Mouse (Mus musculus): ENCODE data around the gene Fat3.

Gene Fat3

DNA sequence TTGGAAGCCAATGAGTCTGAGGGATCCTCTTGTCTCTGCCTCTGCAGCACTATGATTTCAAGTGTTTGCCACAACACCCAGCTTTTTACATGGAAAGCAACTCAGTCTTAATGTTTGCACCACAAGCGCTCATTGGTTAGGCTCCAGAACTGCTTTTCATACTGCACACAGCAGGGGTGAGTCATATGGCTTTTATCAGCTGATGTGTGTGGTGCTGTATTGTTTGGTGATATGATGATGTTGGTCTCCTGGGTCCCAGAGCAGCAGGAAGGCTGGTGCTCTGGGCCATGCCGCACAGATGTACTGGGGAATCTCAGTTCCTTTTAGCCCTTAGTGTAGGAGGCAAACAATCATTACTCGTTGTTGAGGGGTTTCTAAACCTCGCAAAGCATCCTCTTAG is 190.8 kb downstream of the Fat3 start:
- DNase-seq (ENCODE audit: low spot score), result no peak

DNA sequence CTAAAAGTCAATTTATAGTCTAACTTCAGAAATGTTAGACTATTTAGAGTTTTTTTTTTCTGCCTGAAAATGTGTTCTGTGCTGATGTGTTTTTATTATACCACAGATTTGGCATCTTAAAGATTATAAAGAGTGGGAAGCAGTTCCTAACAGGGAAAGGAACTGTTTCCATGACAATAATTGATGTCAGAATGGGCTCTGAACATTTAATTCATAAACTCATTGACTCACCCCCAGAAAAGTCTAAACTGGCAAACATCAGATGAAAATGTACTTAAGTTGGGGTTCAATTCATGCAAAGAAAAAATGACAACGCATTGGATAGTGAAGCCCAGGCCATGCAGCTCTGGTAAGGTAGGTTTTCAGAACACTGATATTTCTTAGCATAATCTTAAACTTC is 193.3 kb downstream of the Fat3 start:
- DNase-seq (ENCODE audit: low spot score), result no peak

DNA sequence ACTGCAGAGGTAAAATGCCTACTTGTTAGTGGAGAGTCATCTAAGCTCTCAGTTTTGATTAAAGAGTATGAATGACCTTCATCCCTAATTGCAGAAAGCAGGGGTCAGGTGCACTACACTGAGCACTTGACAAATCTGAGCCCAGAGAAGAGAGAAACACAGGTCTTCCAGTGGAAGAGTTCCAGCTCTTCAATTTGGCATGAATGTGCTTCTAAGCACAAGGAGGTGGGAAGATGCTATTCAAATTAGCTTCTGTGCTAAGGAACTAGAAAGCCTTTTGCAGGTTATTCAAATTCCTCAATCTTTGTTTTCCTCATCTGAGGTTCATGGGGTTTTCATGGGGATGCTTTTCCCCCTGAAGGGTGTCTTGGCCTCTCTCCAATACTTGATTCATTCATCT is 194.9 kb downstream of the Fat3 start:
- no peak for DNase-seq (ENCODE audit: low spot score)

DNA sequence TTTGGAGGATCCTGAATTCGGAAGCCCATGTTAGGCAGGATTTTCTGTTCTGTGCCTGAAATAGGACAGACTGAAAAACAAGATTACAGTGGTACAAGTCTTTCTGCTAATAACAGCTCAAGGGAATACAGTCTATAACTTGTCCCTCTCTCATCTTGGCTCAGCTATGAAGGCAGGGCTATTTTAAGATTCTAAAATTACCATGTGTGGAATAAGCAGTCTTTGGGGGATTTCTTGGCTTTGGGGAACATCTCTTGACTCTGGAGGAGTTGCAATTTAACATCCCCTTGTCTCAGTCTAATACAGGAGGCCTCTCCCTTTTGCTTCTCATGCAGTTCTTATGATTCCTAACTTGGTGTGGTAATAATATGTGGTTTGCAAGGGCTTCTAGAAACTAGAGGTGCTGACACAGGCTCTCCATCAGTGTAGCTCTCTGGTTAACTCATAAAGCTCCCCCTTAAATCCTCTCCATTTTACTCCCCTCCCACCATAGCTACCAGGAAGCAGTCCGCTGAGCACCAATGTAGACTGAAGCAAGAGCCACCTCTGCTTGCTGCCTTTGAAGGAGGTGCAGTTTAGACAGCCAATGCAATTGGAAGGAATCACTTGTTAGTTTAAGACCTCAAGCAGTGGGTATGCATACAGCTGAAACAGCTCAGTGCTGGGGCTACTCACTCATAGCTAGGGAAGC is 195.5 kb downstream of the Fat3 start:
- no peak for DNase-seq (ENCODE audit: low spot score)

DNA sequence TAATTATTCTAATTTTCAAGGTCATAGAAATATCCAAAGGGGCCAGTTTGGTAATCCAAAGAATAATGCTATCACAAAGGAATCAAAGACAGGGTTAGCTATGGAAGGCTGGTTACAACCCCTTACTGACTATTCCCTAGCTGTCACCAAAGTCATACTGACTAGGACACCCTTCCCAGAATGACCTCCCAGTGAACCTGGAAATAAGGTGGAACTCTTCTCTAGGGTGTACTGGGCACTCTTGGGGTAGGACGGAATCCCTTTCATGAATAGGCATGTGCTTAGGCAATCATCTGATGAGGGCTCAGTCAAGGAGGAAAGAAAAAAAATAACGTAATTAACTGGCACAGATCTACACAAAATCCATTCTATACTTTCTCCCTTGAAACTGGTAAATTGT is 196.1 kb downstream of the Fat3 start:
- no peak for DNase-seq (ENCODE audit: low spot score)

DNA sequence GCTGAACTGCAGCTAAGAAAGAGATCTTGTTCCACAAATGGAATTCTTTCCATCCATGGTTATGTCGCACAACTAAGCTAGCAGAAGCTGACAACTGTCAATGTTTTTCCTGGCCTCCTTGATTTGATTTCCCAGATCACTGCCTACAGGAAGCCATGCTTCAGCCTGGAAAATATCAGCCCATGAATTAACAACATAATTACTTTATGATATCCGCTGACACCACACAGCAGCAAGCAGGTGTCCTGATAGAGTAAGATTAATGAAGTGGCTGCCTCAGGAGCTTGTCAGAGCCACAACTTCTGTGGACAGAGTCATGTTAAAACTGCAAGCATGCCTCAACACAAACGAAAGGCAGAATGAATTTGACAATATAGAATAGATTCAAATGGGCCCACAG is 198.6 kb downstream of the Fat3 start:
- DNase-seq (ENCODE audit: low spot score), result no peak

DNA sequence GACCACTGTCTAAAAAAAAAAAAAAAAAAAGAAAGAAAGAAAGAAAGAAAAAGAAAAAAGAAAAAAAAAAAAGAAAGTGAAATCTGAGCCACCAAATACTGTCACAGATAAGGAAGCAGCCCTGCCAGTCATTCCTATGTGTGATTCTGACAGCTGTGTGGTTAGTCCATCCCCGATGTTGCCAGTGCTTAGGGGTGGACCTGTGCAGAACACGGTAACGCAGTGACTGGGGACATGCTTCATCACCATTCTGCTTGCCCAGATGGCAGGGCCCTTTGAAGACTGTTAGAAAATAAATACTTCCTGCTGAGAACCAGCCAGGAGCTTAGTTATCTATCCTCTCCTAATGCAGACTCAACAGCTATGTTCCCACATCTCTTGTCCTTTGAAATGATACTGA is 203.2 kb downstream of the Fat3 start:
- DNase-seq (ENCODE audit: low spot score), result no peak

DNA sequence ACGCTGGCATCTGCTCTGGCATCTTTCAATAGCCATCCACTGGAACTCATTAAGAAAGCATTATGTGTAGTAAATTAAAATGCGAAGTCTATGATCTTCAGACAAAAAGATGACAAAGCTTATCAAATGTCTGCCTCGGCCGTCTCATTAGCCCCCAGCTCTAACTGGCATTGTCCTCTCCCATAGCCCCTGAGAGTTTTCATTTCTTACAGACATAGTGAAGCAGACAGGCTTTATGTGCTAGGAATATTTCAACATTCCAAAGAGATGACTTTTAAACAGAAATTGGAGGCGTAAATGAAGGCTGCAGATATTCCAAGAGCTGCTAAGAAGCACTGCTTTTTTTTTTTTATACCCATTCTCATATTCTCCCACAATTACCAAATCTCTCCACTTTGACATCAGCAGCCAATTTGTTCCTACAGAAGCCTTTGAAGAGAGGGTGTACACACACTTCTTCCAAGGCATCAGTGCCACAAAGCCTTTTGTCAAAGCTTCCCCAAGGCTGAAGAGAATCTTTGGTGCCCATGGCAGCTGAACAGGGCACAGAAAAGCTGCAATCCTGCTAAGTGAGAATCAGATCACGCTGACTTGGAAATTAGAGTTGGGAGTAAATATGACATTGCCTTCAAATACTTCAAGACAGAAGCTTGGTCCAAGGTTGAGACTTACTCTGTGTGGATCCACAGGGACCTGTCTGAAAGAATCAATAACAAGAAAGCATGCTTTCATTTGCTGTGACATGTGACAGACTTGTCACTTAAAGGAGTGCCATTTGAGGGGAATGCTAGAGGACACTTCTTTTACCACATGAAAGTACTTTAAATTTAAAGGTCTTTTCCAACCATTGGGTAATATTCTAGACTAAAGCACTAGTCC is 206.9 kb downstream of the Fat3 start:
- no peak for DNase-seq (ENCODE audit: low spot score)

DNA sequence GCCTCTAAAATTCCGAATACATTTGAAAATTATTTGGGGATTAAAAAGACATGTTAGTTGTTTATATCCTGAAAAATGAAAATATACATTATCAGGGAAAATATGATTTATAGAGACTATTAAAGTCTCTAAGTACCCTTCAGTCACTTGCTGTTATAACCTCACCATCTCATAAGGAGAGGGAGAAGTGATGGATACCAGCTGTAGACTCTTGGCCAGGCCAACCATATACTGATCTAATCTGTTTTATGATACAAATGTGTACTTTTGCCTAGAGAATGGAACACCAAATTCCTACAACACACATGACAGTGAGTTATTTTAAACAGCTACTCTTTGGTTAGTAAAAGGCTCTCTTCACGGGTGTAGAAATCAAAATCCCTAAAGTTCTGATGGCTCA is 208.6 kb downstream of the Fat3 start:
- no peak for DNase-seq (ENCODE audit: low spot score)

DNA sequence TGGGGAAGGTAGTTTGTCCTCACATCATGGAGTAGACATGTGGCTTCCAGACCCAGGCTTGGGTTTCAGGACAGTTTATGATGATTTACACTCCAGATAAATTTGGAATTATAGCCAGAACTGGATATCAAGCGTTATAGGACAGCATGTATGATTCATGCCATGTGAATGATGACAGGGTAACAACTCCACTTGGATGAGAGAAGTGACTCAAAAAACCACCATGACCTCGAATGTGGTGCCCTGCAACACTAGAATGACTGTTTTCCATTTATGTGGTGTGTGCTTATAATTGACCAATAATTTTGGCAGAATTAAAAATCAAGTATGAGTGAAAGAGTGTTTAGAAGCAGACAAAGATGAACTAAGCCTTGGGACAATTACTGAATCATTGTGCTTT is 210.2 kb downstream of the Fat3 start:
- DNase-seq (ENCODE audit: low spot score), result no peak

DNA sequence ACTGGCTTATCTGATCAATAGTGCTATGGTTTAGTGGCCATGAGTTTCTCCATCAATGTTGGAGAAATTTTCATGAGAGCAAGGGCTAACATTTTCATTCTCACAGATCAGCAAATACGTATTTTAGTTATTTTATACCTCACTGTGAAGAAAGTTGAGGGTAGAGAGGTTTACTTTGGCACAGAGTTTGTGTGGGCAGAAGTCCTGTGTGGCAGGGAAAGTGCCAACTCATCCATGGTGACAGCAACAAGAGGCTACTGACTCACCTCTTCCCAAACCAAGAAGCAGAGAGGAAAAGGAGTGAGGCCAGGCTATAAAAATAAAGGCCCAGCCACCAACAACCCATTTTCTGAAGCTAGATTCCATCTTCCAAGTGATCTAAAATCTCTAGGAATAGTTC is 218.1 kb downstream of the Fat3 start:
- DNase-seq (ENCODE audit: low spot score), result no peak

DNA sequence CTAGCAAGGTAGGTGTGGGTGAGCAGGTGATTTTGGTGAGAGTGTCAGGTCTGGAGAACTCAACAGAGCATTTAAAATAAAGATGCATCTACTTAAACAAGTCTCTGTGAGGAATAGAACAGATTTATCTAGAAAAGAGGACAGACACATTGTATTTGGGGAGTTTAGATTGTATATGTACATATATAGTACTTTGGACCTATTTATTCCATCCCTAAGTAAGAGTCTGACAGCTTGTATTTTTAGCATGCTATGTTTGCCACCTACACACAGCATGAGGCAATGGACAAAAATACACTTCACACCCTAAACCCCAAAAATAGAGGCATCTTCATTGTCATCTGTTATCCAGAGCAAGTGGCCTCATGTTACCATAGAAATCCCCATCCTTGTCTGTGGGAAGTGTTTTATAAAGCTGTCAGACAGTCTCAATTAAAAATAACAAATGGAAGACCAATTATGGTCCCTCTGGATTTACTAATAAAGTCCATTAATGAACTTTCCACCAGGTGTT is 218.7 kb downstream of the Fat3 start:
- DNase-seq (ENCODE audit: low spot score), result no peak

DNA sequence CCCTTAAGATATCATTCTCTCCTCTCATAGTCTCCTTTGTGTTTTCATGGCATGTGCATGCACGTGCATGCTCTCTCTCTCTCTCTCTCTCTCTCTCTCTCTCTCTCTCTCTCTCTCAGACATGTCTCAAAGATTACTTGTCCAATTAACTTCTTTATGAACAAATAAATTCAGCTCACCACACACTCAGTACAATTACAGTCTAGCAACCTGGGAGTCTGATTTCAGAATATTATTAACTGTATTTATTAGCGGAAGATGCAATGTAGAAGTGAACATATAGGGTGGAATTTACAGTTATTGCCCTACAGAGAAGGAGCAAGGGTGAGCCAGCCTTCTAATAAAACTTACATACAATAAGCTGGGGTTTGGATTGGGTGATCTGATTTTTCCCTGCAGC is 225.5 kb downstream of the Fat3 start:
- no peak for DNase-seq (ENCODE audit: low spot score)

DNA sequence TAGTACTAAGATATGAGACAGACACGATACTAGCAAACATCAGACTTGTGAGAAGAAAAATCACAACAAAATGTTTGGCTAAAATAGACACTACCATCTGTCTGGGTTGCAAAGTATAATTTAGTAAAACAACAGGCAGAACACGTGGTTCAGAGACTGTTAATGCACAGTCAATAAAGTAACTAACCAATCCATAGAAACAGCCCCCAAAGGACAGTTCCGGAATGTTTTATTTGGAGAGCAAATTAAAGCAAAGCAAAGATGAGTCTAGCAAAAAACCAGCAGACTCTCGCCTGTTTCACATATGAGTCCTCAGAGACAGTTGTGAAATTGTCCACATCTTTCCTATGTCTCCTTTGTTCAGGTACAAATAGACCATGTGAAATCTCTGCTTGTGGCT is 227.0 kb downstream of the Fat3 start:
- DNase-seq (ENCODE audit: low spot score), result no peak

DNA sequence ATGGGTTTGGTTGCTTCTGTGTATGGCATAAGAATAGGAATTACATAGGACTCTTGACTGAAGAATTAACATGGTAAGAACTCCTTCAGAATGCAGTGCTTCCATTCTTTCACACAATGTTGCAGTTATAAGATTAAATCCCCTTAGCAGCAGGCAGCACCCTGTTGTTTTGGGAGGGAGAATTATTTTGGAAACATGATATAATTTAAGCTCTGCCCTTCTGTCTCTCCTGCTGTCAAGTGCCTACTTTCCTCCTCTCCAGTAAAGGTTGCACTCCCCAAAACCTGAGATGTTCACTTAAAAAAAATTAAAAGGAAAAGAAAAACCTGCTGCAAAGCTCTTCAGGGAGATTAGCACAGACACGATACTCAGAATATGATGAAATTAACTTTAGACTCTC is 228.3 kb downstream of the Fat3 start:
- DNase-seq (ENCODE audit: low spot score), result no peak

DNA sequence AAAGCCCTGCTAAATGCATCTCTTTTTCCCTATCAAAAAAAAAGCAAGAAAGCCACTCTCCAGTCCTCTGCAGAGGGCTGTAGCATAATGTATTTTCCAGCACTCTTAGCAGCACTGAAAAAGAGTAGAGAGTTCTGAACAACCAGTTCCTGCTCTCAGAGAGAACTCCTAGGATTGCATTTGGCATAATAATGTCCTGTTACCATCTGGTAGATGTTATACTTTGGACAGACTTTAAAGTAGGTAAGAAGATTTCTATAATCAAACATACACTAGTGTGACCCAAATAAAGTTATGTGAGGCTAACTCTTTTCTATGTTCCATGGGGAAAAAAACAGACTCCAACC is 230.3 kb downstream of the Fat3 start:
- DNase-seq (ENCODE audit: low spot score), result no peak

DNA sequence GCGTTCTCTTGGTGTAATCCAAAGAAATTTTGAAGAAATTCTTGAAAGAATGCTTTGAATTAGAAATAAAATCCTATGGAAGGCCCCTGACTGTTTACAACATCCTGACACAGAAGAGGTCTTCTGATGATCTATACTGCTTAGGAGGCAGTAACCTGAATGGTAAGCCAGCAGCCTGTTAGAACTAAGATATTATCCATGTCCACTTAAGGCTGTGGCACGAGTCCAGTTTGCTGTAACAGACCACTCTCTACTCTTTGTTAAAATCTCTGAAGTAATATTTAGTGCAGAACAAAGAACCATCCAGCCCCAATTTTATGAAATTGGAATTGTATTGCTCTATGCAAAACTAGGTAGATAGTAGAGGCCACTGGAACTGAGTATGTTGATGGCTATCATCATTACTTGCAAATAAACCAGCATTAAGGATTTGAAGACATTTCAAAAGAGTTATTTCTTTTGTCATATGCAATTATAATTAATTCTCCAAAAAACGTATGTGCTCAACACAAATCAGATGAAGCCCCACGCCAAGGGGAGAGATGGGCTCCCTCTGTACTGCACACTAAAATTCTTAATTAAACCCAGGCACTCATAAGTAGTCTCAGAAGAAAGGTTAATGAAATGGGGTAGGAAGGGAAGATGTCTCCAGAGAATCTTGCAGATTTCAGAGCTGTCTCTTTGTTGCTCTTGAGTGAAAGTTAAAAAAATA is 230.9 kb downstream of the Fat3 start:
- DNase-seq (ENCODE audit: low spot score), result no peak

DNA sequence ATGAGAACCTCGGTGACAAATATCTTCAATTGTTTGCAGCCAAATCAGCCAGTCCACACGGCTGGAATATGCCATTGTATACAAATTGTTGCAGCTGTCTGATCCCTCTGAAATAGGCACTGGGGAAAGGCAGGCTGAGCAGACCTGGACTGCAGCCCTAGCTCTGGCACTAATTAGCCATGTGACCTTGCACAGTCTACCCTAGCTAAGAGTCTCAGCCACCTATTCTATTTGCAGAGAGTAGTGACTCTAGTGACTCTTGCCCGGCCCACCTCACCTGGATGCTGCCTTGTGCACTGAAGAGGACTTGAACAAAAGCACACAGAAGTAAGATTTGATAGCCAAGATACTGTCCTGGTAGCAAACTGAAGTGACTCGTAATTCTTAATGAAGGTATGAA is 235.6 kb downstream of the Fat3 start:
- no peak for DNase-seq (ENCODE audit: low spot score)

DNA sequence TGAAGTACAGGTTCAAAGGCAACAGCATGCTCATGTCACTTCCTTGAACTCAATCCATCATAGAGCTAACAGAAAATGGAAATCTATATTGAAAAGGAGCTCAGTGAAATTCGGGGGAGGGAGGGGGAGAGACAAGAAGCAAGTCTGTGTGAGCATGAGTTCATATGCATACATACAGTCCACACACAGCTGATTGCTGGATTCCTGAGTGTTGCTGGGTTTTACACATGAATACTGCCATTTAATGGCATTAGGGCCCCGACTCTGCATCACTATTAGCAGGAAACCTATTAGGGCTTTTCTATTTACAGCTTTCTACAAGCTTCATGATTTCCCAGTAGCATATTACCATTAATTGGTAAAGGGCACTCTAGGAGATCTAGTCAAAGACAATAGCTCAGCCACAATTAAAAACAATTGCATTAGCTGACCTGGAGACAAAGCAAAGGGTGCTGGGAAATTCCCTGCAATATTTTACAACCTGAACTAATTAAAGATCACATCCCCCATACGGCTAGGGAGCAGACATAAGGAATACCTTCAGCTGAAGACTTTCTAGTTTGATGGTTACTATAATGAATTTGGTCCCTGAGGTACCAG is 243.7 kb downstream of the Fat3 start:
- DNase-seq (ENCODE audit: low spot score), result no peak

DNA sequence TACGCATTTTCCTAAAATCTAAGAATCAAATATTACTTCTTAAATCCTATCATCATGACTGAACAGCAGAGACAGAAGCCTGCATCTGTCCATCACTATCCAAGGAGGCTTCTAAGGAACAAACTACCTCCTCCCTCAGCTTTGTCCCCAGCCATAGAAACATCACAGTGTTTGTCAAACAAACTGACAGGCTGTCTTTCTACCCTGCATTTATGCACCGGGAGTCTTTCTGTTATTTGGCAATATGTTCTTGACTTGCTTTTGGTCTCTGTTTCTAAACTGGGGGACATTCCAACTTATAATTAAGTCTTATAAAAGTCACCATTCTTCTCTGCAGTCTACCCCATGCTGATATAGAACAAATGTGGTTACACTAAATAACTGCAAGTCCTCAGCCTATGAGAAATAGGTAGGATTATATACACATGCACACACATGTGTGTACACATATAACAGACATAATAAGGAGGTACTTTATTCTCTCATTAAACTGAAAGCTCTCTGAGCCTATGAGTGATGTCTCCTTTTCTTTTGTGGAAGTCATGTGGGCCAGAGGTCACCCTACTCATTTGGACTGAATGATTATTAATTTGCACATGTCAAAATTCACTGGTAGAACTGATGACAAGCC is 244.4 kb downstream of the Fat3 start:
- DNase-seq (ENCODE audit: low spot score), result no peak

DNA sequence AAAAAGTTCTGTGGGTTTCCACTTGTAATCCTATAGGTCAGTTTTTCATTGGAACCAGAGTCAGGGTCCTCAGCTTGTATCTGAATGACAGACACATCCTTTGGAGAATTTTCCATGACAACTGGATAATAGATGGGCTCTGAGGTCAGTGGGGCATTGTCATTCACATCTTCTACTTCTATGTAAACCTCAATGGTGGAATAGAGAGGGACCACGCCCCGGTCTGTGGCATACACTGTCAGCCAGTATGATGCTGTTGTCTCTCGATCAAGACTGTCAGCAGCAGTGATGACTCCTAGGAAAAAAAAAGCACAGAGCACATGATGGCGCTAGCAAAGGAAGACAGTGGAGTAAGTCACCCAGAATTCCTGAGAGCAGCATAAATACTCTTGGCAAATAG is 254.3 kb downstream of the Fat3 start:
- DNase-seq (ENCODE audit: low spot score), result no peak

DNA sequence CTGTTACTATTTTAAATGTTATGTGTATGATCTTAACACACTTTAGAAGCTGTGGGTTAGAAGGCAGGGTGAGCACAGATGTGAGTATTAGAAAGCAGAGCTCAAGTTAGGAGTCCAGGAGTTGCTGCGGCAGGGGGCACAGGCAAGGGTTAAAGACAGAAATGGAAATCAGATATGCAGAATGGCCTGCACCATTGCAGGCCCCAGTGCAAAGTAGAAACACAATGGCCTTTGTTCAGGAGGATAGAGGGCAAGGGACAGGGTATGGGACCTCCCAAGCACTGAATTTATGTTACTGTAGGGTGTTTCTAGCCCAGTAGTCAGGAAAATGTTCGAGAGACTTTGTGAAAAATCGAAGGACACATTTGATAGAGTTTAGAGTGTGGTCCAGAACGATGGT is 269.5 kb downstream of the Fat3 start:
- no peak for DNase-seq (ENCODE audit: low spot score)

Measured in testis, postnatal 10 days (tissue).